Mouse (Mus musculus) testis, adult 2 months (tissue): Measurements from ENCODE around the gene Mtmr4.

Experiments
- CTCF ChIP-seq: fragments of 200-500 bp; IDR thresholded peaks from 2 replicates; pipeline ENCODE4 v1.5.1; 2012; ENCODE audit warnings: low read depth, mild to moderate bottlenecking, inconsistent platforms, low read length, moderate library complexity; ENCODE audit not compliant: control insufficient read depth, insufficient read depth, insufficient replicate concordance
- POLR2A ChIP-seq: fragments of 200-500 bp; IDR thresholded peaks from 2 replicates; pipeline ENCODE4 v1.6.1; 2012; ENCODE audit warnings: low read depth, mild to moderate bottlenecking, inconsistent platforms, low read length, moderate library complexity; ENCODE audit not compliant: control insufficient read depth

GRCm38 (mm10) chr11:87663948-87664347 is 72.0 kb downstream of the Mtmr4 start:
- TF ChIP-seq POLR2A (no peak), CTCF (no peak)
